Mouse (Mus musculus) stomach, postnatal 0 days (tissue): ENCODE data around the gene Adgrd1.

Source experiments
- CTCF ChIP-seq: IDR thresholded peaks from 2 replicates; pipeline ENCODE4 v1.5.1; 2016; ENCODE audit warnings: antibody characterized with exemption, low read depth, mild to moderate bottlenecking, moderate library complexity
- EP300 ChIP-seq: optimal IDR thresholded peaks from 2 replicates; pipeline ENCODE3; 2016; ENCODE audit warnings: antibody characterized with exemption

DNA sequence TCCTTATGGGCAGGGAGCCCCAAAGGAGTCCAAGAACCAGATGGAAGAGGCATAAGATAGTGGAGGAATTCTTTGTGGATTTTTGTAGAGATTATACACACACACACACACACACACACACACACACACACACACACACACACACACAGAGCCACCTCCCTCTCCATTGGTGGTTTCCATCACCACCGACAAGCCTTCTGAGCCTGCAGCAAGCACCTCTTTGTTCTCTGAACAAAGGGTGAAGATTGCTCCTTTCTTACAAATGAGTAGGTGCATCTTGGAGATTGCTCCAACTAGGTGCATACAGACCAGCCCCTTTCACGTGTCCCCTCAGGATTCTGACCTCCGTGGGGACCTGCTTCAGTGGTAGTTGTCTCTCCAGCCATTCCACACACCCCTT lies 79.4 kb downstream of the Adgrd1 start:
- no peak for TF ChIP-seq CTCF
- TF ChIP-seq EP300: no peak
